ENCODE assay signal across 13 mouse cellular contexts in the genomic region with DNA sequence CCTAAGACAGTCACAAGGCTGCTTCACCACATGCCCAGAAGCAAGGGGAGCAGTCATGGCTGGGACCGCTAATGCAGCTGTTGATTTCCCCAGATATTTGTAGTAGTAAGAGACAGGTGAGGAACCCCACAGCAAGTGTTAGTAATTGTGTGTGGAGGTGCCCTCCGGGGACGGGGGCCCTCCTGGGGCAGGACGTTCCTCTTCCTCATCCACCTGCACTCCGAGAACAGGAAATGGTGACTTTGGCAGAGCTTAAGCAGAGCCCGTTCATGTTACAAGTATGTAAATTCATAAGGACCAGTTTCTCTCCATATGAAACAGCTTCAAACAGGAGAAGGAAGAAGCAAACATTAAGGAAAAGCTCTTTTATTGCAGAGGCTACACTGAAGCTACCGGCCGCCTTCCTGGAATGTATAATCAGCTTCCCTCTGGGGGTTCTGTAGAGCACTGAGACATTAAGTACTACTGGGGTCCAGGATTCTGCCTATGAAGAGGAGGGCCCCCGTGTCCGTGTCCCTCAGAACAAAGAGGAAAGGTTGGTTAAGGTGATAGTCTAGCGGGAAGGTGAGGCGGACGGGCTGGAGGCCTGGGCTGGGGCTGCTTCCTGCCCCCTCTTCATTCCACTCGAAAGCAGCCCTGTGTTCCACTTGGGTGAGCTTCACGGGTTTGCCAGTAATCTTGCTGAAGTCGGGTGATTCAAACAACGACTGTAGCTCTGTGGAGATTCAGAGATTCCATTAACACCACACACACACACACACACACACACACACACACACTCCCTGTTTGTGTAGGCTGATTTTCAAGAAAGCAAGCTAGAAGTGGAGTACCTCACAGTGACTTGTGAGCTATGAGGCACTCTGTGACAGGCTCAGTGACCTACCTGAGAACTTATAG. TPM values are rescaled to one million over a fixed set of nuclear protein-coding genes. Genes with fewer than 3 reads are reported as not detected.
A peak's percentile ranks its signal among the peaks of the same experiment; 100 is the strongest.
DNase-seq lines count a peak whose midpoint lies in the region; ATAC-seq and TF ChIP-seq lines count a peak whose summit lies in the region.
"Had no signal": no experiment of that assay in that cellular context is flagged by ENCODE, and none has a peak within 500 bp of the region (broad histone marks: within the 10 kb centered on the region; RNA-seq: fewer than 3 reads in every experiment).

No protein-coding gene starts in this region.

- H3K4me3 ChIP-seq in midbrain, postnatal 0 days (ENCODE audit: low read depth, low read length), result no peak overlapping the region
- H3K4me3 ChIP-seq: embryonic facial prominence, embryonic 15.5 days; heart, embryonic 13.5 days; liver, embryonic 15.5 days had no signal

- H3K9ac ChIP-seq in midbrain, postnatal 0 days (replicated peaks; ENCODE audit: low read length, poor library complexity, severe bottlenecking), result no peak overlapping the region
- H3K9ac ChIP-seq: embryonic facial prominence, embryonic 15.5 days; heart, embryonic 13.5 days; liver, embryonic 15.5 days had no signal

- no peaks in the 10 kb centered on the region for H3K27me3 ChIP-seq in midbrain, postnatal 0 days (ENCODE audit: insufficient read depth, low read length)
- H3K27me3 ChIP-seq: embryonic facial prominence, embryonic 15.5 days; heart, embryonic 13.5 days; liver, embryonic 15.5 days had no signal

- peak; percentile 58 to 64 for DNase-seq in spleen, postnatal 36 days (ENCODE audit: low spot score in 2 of 2)
- DNase-seq in spleen, adult 12 weeks (ENCODE audit: low spot score), result no peak
- DNase-seq in naive thymus-derived CD4-positive, alpha-beta T cell, adult 2 months (ENCODE audit: low read depth), result peak; percentile 52
- no peak for DNase-seq in urinary bladder, postnatal 10 days (ENCODE audit: low spot score)
- no peak for DNase-seq in layer of hippocampus, postnatal 14 days (ENCODE audit: low spot score in 2 of 2)
- DNase-seq in midbrain, postnatal 0 days (ENCODE audit: low spot score), result no peak
- DNase-seq: adrenal gland, adult 8-10 months; cerebellum, postnatal 10 days; midbrain, embryonic 14.5 days had no signal

- TF ChIP-seq CTCF in midbrain, postnatal 0 days (IDR thresholded peaks at IDR 0.05), result no peak

- H3K4me2 ChIP-seq in midbrain, postnatal 0 days (ENCODE audit: low read depth, low read length, poor library complexity, severe bottlenecking), result no peak overlapping the region
- H3K4me2 ChIP-seq: embryonic facial prominence, embryonic 15.5 days; heart, embryonic 13.5 days; liver, embryonic 15.5 days had no signal

- no peaks in the 10 kb centered on the region for H3K4me1 ChIP-seq in midbrain, postnatal 0 days (ENCODE audit: insufficient read depth, low read length)
- H3K4me1 ChIP-seq: embryonic facial prominence, embryonic 15.5 days; liver, embryonic 15.5 days had no signal

- 69% methylated on average over 17 of the region's 17 CpGs for WGBS in midbrain, postnatal 0 days

- H3K27ac ChIP-seq in midbrain, postnatal 0 days (ENCODE audit: low read depth, low read length), result no peak overlapping the region
- H3K27ac ChIP-seq: embryonic facial prominence, embryonic 15.5 days; heart, embryonic 13.5 days; liver, embryonic 15.5 days had no signal

- H3K36me3 ChIP-seq in midbrain, postnatal 0 days (ENCODE audit: insufficient read depth, low read length), result no peaks in the 10 kb centered on the region

- ATAC-seq in inflammation-experienced regulatory T-cells, adult 6 months, result peak; percentile 48
- ATAC-seq in midbrain, postnatal 0 days (ENCODE audit: low FRiP score), result no peak

- H3K9me3 ChIP-seq in midbrain, postnatal 0 days (ENCODE audit: low read length), result no peaks in the 10 kb centered on the region
- H3K9me3 ChIP-seq: embryonic facial prominence, embryonic 15.5 days; heart, embryonic 13.5 days; liver, embryonic 15.5 days had no signal

RNA-seq across cellular contexts. Expression of a gene that starts 12.6 kb away (rescaled TPM):
- 1 to 10 TPM; 3.3 to 5.0 (median 4.9) TPM for polyA plus RNA-seq in inflammation-experienced regulatory T-cells, adult 6 months (2017; shearing (Covaris generic))
- 10 to 100 TPM; 20.3 to 36.0 TPM for total RNA-seq in layer of hippocampus, postnatal 14 days (2021)
- 50.6 and 92.0 TPM in 2 replicates for total RNA-seq in midbrain, postnatal 0 days (2014; rRNA removed)
- polyA plus RNA-seq in midbrain, postnatal 0 days (2015; fragmentation: Nextera tagmentation; extraction: Ambion mirVana), result 34.3 and 44.6 TPM in 2 replicates

RNA-seq across cellular contexts. Expression of a gene that starts 29.5 kb away (rescaled TPM):
- polyA plus RNA-seq in inflammation-experienced regulatory T-cells, adult 6 months (2017; shearing (Covaris generic)), result not detected
- under 1 TPM; 0.62 to 0.71 TPM for total RNA-seq in layer of hippocampus, postnatal 14 days (2021)
- not detected in 2 replicates for total RNA-seq in midbrain, postnatal 0 days (2014; rRNA removed)
- 0.11 TPM in 1 of 2 replicates, not detected in the other for polyA plus RNA-seq in midbrain, postnatal 0 days (2015; fragmentation: Nextera tagmentation; extraction: Ambion mirVana)
- polyA plus RNA-seq: midbrain, embryonic 14.5 days had no signal

RNA-seq across cellular contexts. Expression of a gene that starts 44.6 kb away (rescaled TPM):
- polyA plus RNA-seq in inflammation-experienced regulatory T-cells, adult 6 months (2017; shearing (Covaris generic)), result 1 to 10 TPM; 5.1 to 7.9 (median 5.2) TPM
- 10 to 100 TPM; 22.5 TPM for total RNA-seq in layer of hippocampus, postnatal 14 days (2021)
- total RNA-seq in midbrain, postnatal 0 days (2014; rRNA removed), result 17.4 and 29.7 TPM in 2 replicates
- polyA plus RNA-seq in midbrain, postnatal 0 days (2015; fragmentation: Nextera tagmentation; extraction: Ambion mirVana), result 4.5 and 4.8 TPM in 2 replicates

RNA-seq across cellular contexts. Expression of a gene that starts 51.6 kb away (rescaled TPM):
- 10 to 100 TPM in 2 of 3 experiments, 1 to 10 TPM in 1; 10.0 to 23.2 (median 21.3) TPM for polyA plus RNA-seq in inflammation-experienced regulatory T-cells, adult 6 months (2017; shearing (Covaris generic))
- total RNA-seq in layer of hippocampus, postnatal 14 days (2021), result 1 to 10 TPM in 1 of 2 experiments, under 1 TPM in 1; 0.45 to 1.0 TPM
- 0.66 and 0.76 TPM in 2 replicates for total RNA-seq in midbrain, postnatal 0 days (2014; rRNA removed)
- polyA plus RNA-seq in midbrain, postnatal 0 days (2015; fragmentation: Nextera tagmentation; extraction: Ambion mirVana), result 1.6 and 1.9 TPM in 2 replicates

Comparison
In these comparisons a context has a peak if more than half of its experiments do, and no peak if none do; other contexts are left out.
1. DNase-seq: peak in spleen, postnatal 36 days (2 of 2) and naive thymus-derived CD4-positive, alpha-beta T cell, adult 2 months (single experiment); none in spleen, adult 12 weeks (single experiment), urinary bladder, postnatal 10 days (single experiment), layer of hippocampus, postnatal 14 days (0 of 2) and midbrain, postnatal 0 days (single experiment).